Mouse (Mus musculus): Measurements from ENCODE around the gene Kcna5. TPM values are rescaled to one million over a fixed set of nuclear protein-coding genes. Genes with fewer than 3 reads are reported as not detected.

Gene Kcna5
- polyA plus RNA-seq, 1 experiment from 2014 or later, result 3.5 TPM

DNA sequence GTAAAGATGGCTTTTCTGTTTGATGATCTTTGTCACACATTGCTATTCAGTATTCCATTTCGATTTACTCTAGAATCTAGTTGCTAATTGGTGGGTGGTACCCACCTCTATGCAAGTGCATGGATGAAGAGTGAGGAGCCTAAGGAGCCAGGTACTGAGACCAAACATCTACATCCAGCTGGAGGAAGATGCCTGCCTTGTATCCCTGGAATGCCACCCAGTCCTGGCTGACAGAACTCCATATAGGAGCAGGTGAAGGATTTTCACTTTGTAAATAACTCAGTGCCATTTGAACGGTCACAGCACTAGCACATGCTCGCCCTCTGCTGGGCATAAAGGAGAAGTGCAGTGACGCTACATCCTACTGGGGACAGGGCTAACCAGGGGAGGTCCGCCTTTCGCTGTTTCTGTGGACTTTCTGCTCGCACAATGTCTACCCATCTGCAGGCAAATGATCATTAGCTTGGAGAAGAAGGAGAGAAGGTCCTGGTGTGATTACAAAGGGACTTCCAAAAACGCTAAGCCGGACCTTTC, 16.7 kb upstream of the Kcna5 start:
- no peak overlapping the region for H3K9ac ChIP-seq (replicated peaks; ENCODE audit: low read length)
- no peak overlapping the region for H3K4me3 ChIP-seq (replicated peaks; ENCODE audit: low read depth, low read length)
- no peaks in the 10 kb centered on the region for H3K4me1 ChIP-seq (ENCODE audit: control insufficient read depth, insufficient read depth, low read length)
- DNase-seq (peak; percentile 90), ATAC-seq (ENCODE audit: low FRiP score, low TSS enrichment) (no peak; the same call in 1 of the 2 replicates)
- no peaks in the 10 kb centered on the region for H3K36me3 ChIP-seq (ENCODE audit: control insufficient read depth, insufficient read depth, low read length)
- H3K4me2 ChIP-seq (ENCODE audit: low read length), result no peak overlapping the region
- no peak overlapping the region for H3K27ac ChIP-seq (replicated peaks; ENCODE audit: low read depth, low read length)
- no peaks in the 10 kb centered on the region for H3K9me3 ChIP-seq (ENCODE audit: control insufficient read depth, low read length)
- no peaks in the 10 kb centered on the region for H3K27me3 ChIP-seq (ENCODE audit: control insufficient read depth, insufficient read depth, low read length)
- WGBS, result 19% methylated on average over 9 of the region's 9 CpGs

DNA sequence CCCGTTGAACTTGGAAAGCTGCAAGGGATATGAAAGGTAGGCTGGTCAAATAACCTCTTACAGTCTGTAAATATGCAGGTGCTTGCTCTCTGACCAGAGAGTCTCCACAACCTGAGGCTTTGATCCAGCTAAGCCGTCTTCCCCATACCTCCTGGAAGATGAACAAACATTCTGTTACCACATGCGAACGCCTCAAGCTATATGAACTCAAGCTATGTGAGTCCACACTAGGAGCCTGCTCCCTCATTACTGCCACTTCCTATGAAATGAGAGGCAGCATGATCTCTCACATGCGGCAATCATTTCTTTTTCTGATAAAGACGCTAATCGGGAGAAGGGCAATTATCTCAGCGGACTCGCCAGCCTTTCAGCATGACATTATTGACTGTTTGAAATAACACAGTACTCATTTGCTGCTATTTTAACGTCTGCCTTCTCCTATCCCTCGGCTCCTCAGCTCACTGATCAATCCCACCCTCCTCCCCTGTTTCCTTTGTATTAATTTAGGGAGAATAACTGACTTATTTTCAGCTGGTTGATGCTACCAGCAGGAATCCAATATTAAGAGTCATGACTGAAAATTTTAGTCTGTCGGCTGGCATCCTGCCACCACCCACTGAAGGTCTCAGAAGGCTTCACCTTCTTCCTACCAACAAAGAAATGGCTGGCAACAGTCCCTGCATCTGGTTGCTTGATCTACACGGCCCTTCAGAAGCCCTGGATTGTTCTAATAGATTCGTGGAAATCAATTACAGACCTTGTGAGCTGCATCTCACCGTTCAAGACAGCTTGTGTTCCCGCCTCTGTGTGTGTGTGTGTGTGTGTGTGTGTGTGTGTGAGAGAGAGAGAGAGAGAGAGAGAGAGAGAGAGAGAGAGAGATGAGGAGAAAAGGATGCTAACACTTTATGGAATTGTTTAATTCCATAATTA, 9.2 kb upstream of the Kcna5 start:
- Histone ChIP-seq H3K27me3 (ENCODE audit: control insufficient read depth, insufficient read depth, low read length) (no peaks in the 10 kb centered on the region), H3K4me2 (ENCODE audit: low read length) (no peak overlapping the region), H3K4me3 (replicated peaks; ENCODE audit: low read depth, low read length) (no peak overlapping the region), H3K27ac (replicated peaks; ENCODE audit: low read depth, low read length) (peak overlapping the region; percentile 43), H3K9ac (replicated peaks; ENCODE audit: low read length) (no peak overlapping the region), H3K9me3 (ENCODE audit: control insufficient read depth, low read length) (no peaks in the 10 kb centered on the region), H3K36me3 (ENCODE audit: control insufficient read depth, insufficient read depth, low read length) (no peaks in the 10 kb centered on the region), H3K4me1 (ENCODE audit: control insufficient read depth, insufficient read depth, low read length) (peaks cover 9% of the 10 kb centered on the region; the same call in 1 of the 2 replicates)
- 54% methylated on average over 16 of the region's 16 CpGs for WGBS
- no peak for ATAC-seq (ENCODE audit: low FRiP score, low TSS enrichment)
- peak; percentile 58 for DNase-seq

DNA sequence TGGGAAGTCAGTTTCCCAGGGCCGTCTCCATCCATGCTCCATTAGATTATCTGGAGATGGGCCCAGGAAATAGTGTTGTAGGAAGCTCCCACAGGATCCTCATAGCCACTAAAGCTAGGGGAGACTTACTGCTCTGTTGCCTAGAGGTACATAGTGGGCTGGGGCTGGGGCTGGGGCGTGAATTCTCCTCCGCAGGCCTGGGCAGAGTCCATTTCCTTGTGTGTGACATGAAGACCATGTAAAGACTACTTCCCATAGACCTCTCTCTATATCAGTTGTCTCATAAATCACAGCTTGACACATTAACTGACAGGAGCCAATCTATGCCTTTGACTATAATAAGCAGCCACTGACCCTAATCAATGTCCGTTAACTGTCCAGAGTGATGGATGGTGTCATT, 7.5 kb upstream of the Kcna5 start:
- H3K27me3 ChIP-seq (ENCODE audit: control insufficient read depth, insufficient read depth, low read length), result no peaks in the 10 kb centered on the region
- no peaks in the 10 kb centered on the region for H3K9me3 ChIP-seq (ENCODE audit: control insufficient read depth, low read length)
- no peak overlapping the region for H3K4me3 ChIP-seq (replicated peaks; ENCODE audit: low read depth, low read length)
- H3K4me1 ChIP-seq (ENCODE audit: control insufficient read depth, insufficient read depth, low read length), result peaks cover 9% of the 10 kb centered on the region; the same call in 1 of the 2 replicates
- ATAC-seq (ENCODE audit: low FRiP score, low TSS enrichment) (no peak), DNase-seq (no peak)
- H3K4me2 ChIP-seq (ENCODE audit: low read length), result no peak overlapping the region
- 88% methylated on average over 4 of the region's 4 CpGs for WGBS
- no peak overlapping the region for H3K27ac ChIP-seq (replicated peaks; ENCODE audit: low read depth, low read length)
- no peak overlapping the region for H3K9ac ChIP-seq (replicated peaks; ENCODE audit: low read length)
- no peaks in the 10 kb centered on the region for H3K36me3 ChIP-seq (ENCODE audit: control insufficient read depth, insufficient read depth, low read length)

DNA sequence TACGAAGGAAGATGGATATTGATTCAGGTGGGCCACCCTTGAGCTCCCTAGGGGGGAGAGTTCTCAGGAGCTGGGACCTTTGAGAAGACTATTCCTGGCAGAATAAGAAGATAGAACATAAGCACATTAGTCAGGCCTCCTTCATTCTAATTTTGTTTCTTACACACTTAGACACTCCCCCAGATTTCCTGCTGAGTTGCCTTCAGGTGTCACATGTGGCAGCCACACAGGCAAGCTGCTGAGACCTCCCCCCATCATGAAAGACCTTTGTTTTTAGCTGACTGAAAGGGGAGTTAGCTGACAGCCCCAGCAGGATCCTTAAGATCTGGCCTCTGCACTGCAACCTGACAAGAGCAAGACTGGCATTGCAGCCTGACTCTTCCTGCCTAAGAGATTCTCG, 2.3 kb upstream of the Kcna5 start:
- 24% methylated on average over 2 of the region's 2 CpGs for WGBS
- H3K4me1 ChIP-seq (ENCODE audit: control insufficient read depth, insufficient read depth, low read length), result peaks cover 16% of the 10 kb centered on the region
- no peak overlapping the region for H3K4me3 ChIP-seq (replicated peaks; ENCODE audit: low read depth, low read length)
- H3K9me3 ChIP-seq (ENCODE audit: control insufficient read depth, low read length), result no peaks in the 10 kb centered on the region
- no peaks in the 10 kb centered on the region for H3K36me3 ChIP-seq (ENCODE audit: control insufficient read depth, insufficient read depth, low read length)
- ATAC-seq (ENCODE audit: low FRiP score, low TSS enrichment) (no peak), DNase-seq (no peak)
- no peak overlapping the region for H3K9ac ChIP-seq (replicated peaks; ENCODE audit: low read length)
- H3K4me2 ChIP-seq (ENCODE audit: low read length), result no peak overlapping the region
- H3K27me3 ChIP-seq (ENCODE audit: control insufficient read depth, insufficient read depth, low read length), result peaks cover 18% of the 10 kb centered on the region
- H3K27ac ChIP-seq (replicated peaks; ENCODE audit: low read depth, low read length), result no peak overlapping the region

DNA sequence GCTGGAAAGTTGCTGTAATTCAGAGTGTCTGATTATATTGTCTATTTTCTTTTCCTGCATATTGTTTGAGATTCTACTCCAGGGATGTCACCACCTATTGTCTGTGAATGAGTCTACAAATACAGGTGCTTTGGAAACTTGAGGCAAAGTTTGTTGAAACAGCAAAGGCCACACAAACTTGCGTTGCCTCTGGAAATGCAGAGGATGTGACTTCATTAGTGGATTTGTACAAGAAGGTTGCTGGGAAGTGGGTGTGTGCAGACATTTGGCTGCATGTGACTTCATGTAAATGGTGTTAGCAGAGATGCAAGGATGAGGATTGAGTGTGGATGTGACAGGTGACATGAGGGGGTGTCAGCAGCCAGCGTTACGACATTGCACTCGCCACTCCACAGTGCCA, 1.7 kb upstream of the Kcna5 start:
- Histone ChIP-seq H3K27me3 (ENCODE audit: control insufficient read depth, insufficient read depth, low read length) (peaks cover 18% of the 10 kb centered on the region), H3K9me3 (ENCODE audit: control insufficient read depth, low read length) (no peaks in the 10 kb centered on the region), H3K27ac (replicated peaks; ENCODE audit: low read depth, low read length) (no peak overlapping the region), H3K4me3 (replicated peaks; ENCODE audit: low read depth, low read length) (no peak overlapping the region), H3K9ac (replicated peaks; ENCODE audit: low read length) (no peak overlapping the region), H3K4me1 (ENCODE audit: control insufficient read depth, insufficient read depth, low read length) (peaks cover 16% of the 10 kb centered on the region), H3K4me2 (ENCODE audit: low read length) (no peak overlapping the region), H3K36me3 (ENCODE audit: control insufficient read depth, insufficient read depth, low read length) (no peaks in the 10 kb centered on the region)
- ATAC-seq (ENCODE audit: low FRiP score, low TSS enrichment), result no peak
- no peak for DNase-seq
- WGBS, result 58% methylated on average over 4 of the region's 4 CpGs

DNA sequence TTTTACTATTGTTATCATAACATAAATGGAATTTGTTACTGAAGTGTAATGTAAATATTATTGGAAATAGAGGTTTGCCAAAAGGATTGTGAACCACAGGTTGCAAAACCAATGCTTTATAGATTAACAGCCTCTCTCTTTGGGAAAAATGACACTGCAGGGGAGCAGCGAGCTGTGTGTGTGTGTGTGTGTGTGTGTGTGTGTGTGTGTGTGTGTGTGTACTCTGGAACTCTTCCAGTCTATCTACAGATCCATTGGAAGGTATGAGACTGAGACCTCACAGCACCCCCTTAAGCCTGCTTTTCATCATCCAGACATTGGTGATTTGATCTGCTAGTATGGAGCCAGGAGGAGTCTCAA, 679 bp upstream of the Kcna5 start:
- no peak for ATAC-seq (ENCODE audit: low FRiP score, low TSS enrichment)
- H3K4me2 ChIP-seq (ENCODE audit: low read length), result no peak overlapping the region

DNA sequence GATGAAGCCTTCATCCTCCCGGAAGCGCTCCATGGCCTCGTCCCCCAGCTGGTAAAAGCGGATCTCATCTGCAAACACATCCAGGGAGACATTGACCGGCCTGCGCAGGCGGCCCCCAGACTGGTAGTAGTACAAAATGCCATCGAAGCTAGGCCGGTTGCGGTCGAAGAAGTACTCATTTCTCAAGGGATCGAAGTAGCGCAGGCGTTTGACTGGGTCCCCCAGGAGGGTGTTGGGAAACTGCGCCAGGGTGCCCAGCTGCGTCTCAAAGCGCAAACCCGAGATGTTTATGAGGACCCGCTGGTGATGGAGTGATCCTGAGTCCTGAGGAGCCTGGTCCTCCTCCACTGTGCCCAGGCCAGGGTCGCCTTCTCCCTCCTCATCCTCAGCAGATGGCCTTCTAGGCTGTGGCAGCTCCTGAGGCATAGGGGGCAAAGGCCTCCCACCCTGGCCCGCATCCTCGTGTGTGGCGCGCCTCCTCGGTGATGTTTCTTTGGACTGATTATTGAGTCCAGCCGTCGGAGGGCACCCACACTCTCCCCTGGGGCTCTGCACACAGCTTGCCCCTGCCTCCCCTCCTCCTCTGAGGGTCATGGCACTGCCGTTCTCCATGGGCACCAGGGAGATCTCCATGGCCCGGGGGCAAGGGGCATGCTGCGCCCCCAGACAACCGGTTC, 543 bp downstream of the Kcna5 start:
- WGBS, result 11% methylated on average over 31 of the region's 31 CpGs
- peak overlapping the region; percentile 54 for H3K4me2 ChIP-seq (ENCODE audit: low read length)

More for the DNA sequence above, 679 bp upstream of the Kcna5 start:
- 13% methylated on average over 1 of the region's 1 CpGs for WGBS
- Histone ChIP-seq H3K4me1 (ENCODE audit: control insufficient read depth, insufficient read depth, low read length) (peaks cover 16% of the 10 kb centered on the region), H3K9me3 (ENCODE audit: control insufficient read depth, low read length) (no peaks in the 10 kb centered on the region), H3K36me3 (ENCODE audit: control insufficient read depth, insufficient read depth, low read length) (no peaks in the 10 kb centered on the region), H3K9ac (replicated peaks; ENCODE audit: low read length) (no peak overlapping the region), H3K4me3 (replicated peaks; ENCODE audit: low read depth, low read length) (no peak overlapping the region), H3K27me3 (ENCODE audit: control insufficient read depth, insufficient read depth, low read length) (peaks cover 18% of the 10 kb centered on the region), H3K27ac (replicated peaks; ENCODE audit: low read depth, low read length) (no peak overlapping the region)
- peak; percentile 20 for DNase-seq

DNA sequence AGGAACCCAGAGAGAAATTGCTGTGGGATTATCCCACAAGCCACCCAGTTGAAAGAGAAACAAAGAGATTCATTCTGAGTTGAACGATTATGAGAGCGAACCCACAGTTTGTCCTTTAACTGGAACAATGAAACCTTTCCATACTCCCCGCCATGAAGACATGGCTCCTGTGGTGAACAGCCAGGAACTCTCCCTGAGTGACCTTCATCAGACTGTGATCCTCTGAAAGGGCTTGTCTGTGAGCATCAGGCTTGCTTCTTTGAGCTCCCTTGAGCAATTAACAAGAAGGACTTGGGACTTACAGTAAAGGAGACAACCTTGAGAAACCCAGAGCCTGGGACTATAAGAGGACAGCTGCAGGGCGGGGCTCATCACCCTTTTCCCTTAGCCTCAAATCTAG, 3.9 kb downstream of the Kcna5 start:
- no peak overlapping the region for H3K4me3 ChIP-seq (replicated peaks; ENCODE audit: low read depth, low read length)
- peaks cover 16% of the 10 kb centered on the region for H3K4me1 ChIP-seq (ENCODE audit: control insufficient read depth, insufficient read depth, low read length)
- no peak overlapping the region for H3K27ac ChIP-seq (replicated peaks; ENCODE audit: low read depth, low read length)
- no peak overlapping the region for H3K9ac ChIP-seq (replicated peaks; ENCODE audit: low read length)
- WGBS, result 38% methylated on average over 4 of the region's 4 CpGs
- DNase-seq, result no peak
- H3K9me3 ChIP-seq (ENCODE audit: control insufficient read depth, low read length), result no peaks in the 10 kb centered on the region
- ATAC-seq (ENCODE audit: low FRiP score, low TSS enrichment), result no peak
- H3K27me3 ChIP-seq (ENCODE audit: control insufficient read depth, insufficient read depth, low read length), result peaks cover 18% of the 10 kb centered on the region
- H3K36me3 ChIP-seq (ENCODE audit: control insufficient read depth, insufficient read depth, low read length), result no peaks in the 10 kb centered on the region
- no peak overlapping the region for H3K4me2 ChIP-seq (ENCODE audit: low read length)

More for the DNA sequence above, 543 bp downstream of the Kcna5 start:
- H3K27me3 ChIP-seq (ENCODE audit: control insufficient read depth, insufficient read depth, low read length), result peaks cover 18% of the 10 kb centered on the region
- DNase-seq, result peak; percentile 30
- H3K27ac ChIP-seq (replicated peaks; ENCODE audit: low read depth, low read length), result no peak overlapping the region; the same call in 1 of the 2 replicates
- no peaks in the 10 kb centered on the region for H3K9me3 ChIP-seq (ENCODE audit: control insufficient read depth, low read length)
- peak; percentile 28; the same call in 1 of the 2 replicates for ATAC-seq (ENCODE audit: low FRiP score, low TSS enrichment)
- H3K4me1 ChIP-seq (ENCODE audit: control insufficient read depth, insufficient read depth, low read length), result peaks cover 16% of the 10 kb centered on the region
- H3K36me3 ChIP-seq (ENCODE audit: control insufficient read depth, insufficient read depth, low read length), result no peaks in the 10 kb centered on the region
- H3K4me3 ChIP-seq (replicated peaks; ENCODE audit: low read depth, low read length), result peak overlapping the region; percentile 18
- peak overlapping the region; percentile 39; the same call in 1 of the 2 replicates for H3K9ac ChIP-seq (replicated peaks; ENCODE audit: low read length)
